Mouse (Mus musculus): ENCODE measurements around the gene Thap11. TPM values are rescaled to one million over a fixed set of nuclear protein-coding genes. Genes with fewer than 3 reads are reported as not detected.

Thap11 gene
- polyA plus RNA-seq, 1 experiment from 2014 or later, result 63.3 TPM

Other genes with a start within 250 kb of the Thap11 start
- gene Ripor1, start 249.9 kb upstream of the Thap11 start, polyA plus RNA-seq (2015; fragmentation: Nextera tagmentation; extraction: Ambion mirVana), result 21.0 and 23.4 TPM in 2 replicates
- 109 and 112 TPM in 2 replicates for gene Ctcf, start 218.6 kb upstream of the Thap11 start, polyA plus RNA-seq (2015; fragmentation: Nextera tagmentation; extraction: Ambion mirVana)
- gene Agrp, start 217.7 kb upstream of the Thap11 start, polyA plus RNA-seq (2015; fragmentation: Nextera tagmentation; extraction: Ambion mirVana), result 0.77 and 1.1 TPM in 2 replicates
- 1.2 and 1.4 TPM in 2 replicates for gene Carmil2, start 168.9 kb upstream of the Thap11 start, polyA plus RNA-seq (2015; fragmentation: Nextera tagmentation; extraction: Ambion mirVana)
- gene Acd, start 154.0 kb upstream of the Thap11 start, polyA plus RNA-seq (2015; fragmentation: Nextera tagmentation; extraction: Ambion mirVana), result 45.0 and 52.8 TPM in 2 replicates
- 14.9 and 15.0 TPM in 2 replicates for gene Pard6a, start 154.0 kb upstream of the Thap11 start, polyA plus RNA-seq (2015; fragmentation: Nextera tagmentation; extraction: Ambion mirVana)
- 0.19 TPM in 1 of 2 replicates, not detected in the other for gene 4933405L10Rik, start 147.5 kb upstream of the Thap11 start, polyA plus RNA-seq (2015; fragmentation: Nextera tagmentation; extraction: Ambion mirVana)
- 18.0 and 18.1 TPM in 2 replicates for gene Enkd1, start 146.9 kb upstream of the Thap11 start, polyA plus RNA-seq (2015; fragmentation: Nextera tagmentation; extraction: Ambion mirVana)
- gene Gfod2, start 96.5 kb upstream of the Thap11 start, polyA plus RNA-seq (2015; fragmentation: Nextera tagmentation; extraction: Ambion mirVana), result 16.0 and 16.2 TPM in 2 replicates
- gene Ranbp10, start 27.8 kb upstream of the Thap11 start, polyA plus RNA-seq (2015; fragmentation: Nextera tagmentation; extraction: Ambion mirVana), result 13.1 and 13.4 TPM in 2 replicates
- gene Tsnaxip1, start 27.4 kb upstream of the Thap11 start, polyA plus RNA-seq (2015; fragmentation: Nextera tagmentation; extraction: Ambion mirVana), result not detected in 2 replicates
- 38.0 and 41.2 TPM in 2 replicates for gene Cenpt, start 1.9 kb upstream of the Thap11 start, polyA plus RNA-seq (2015; fragmentation: Nextera tagmentation; extraction: Ambion mirVana)
- gene Nutf2, start 5.4 kb downstream of the Thap11 start, polyA plus RNA-seq (2015; fragmentation: Nextera tagmentation; extraction: Ambion mirVana), result 151 and 214 TPM in 2 replicates
- gene Edc4, start 25.7 kb downstream of the Thap11 start, polyA plus RNA-seq (2015; fragmentation: Nextera tagmentation; extraction: Ambion mirVana), result 35.7 and 41.9 TPM in 2 replicates
- 0.31 and 0.63 TPM in 2 replicates for gene Nrn1l, start 38.4 kb downstream of the Thap11 start, polyA plus RNA-seq (2015; fragmentation: Nextera tagmentation; extraction: Ambion mirVana)
- gene Pskh1, start 45.3 kb downstream of the Thap11 start, polyA plus RNA-seq (2015; fragmentation: Nextera tagmentation; extraction: Ambion mirVana), result 28.7 and 30.7 TPM in 2 replicates
- gene Ctrl, start 78.7 kb downstream of the Thap11 start, polyA plus RNA-seq (2015; fragmentation: Nextera tagmentation; extraction: Ambion mirVana), result 1.9 and 3.8 TPM in 2 replicates
- gene Psmb10, start 83.3 kb downstream of the Thap11 start, polyA plus RNA-seq (2015; fragmentation: Nextera tagmentation; extraction: Ambion mirVana), result 61.2 and 61.4 TPM in 2 replicates
- 2.9 and 5.8 TPM in 2 replicates for gene Lcat, start 88.2 kb downstream of the Thap11 start, polyA plus RNA-seq (2015; fragmentation: Nextera tagmentation; extraction: Ambion mirVana)
- 32.7 and 33.4 TPM in 2 replicates for gene Slc12a4, start 111.0 kb downstream of the Thap11 start, polyA plus RNA-seq (2015; fragmentation: Nextera tagmentation; extraction: Ambion mirVana)
- gene Dpep3, start 124.3 kb downstream of the Thap11 start, polyA plus RNA-seq (2015; fragmentation: Nextera tagmentation; extraction: Ambion mirVana), result not detected in 2 replicates
- gene Dus2, start 136.2 kb downstream of the Thap11 start, polyA plus RNA-seq (2015; fragmentation: Nextera tagmentation; extraction: Ambion mirVana), result 17.6 and 21.2 TPM in 2 replicates
- not detected in 2 replicates for gene Dpep2nb, start 150.8 kb downstream of the Thap11 start, polyA plus RNA-seq (2015; fragmentation: Nextera tagmentation; extraction: Ambion mirVana)
- 14.9 and 15.3 TPM in 2 replicates for gene Ddx28, start 156.8 kb downstream of the Thap11 start, polyA plus RNA-seq (2015; fragmentation: Nextera tagmentation; extraction: Ambion mirVana)
- 7.8 TPM in 2 replicates for gene Nfatc3, start 203.7 kb downstream of the Thap11 start, polyA plus RNA-seq (2015; fragmentation: Nextera tagmentation; extraction: Ambion mirVana)

Data from stomach, embryonic 15.5 days (tissue).